Mouse (Mus musculus) CH12.LX (cell line): Measurements from ENCODE around the gene Lce3f. TPM values are rescaled to one million over a fixed set of nuclear protein-coding genes. Genes with fewer than 3 reads are reported as not detected.

Source experiments
- DNase-seq: peaks from one replicate; pipeline ENCODE4 v3.0.0-alpha.2; 2013; ENCODE audit errors: extremely low read depth
- H3K27ac ChIP-seq: 2 replicates; pipeline ENCODE4 v1.5.1; 2012; ENCODE audit warnings: low read depth, mild to moderate bottlenecking, control low read depth, moderate library complexity; ENCODE audit not compliant: insufficient read depth
- H3K27me3 ChIP-seq: replicated peaks from 2 replicates; pipeline ENCODE3; 2012; ENCODE audit warnings: inconsistent platforms
- H3K36me3 ChIP-seq, 2 experiments: replicated peaks in 1 of 2; 2 replicates each; pipeline versions ENCODE3 to v1.6.1; 2012; ENCODE audit warnings: inconsistent platforms in 1 of 2, low read length in 1 of 2, mild to moderate bottlenecking in 1 of 2, mixed read lengths in 1 of 2, moderate library complexity in 1 of 2; ENCODE audit not compliant: control insufficient read depth in 1 of 2, insufficient read depth in 1 of 2
- H3K4me1 ChIP-seq, 2 experiments: 2 replicates each; pipeline ENCODE4 v1.6.1; 2012; ENCODE audit warnings: inconsistent platforms in 1 of 2, moderate library complexity in 1 of 2; ENCODE audit not compliant: insufficient read depth in 2 of 2, control insufficient read depth in 1 of 2
- H3K4me2 ChIP-seq: 2 replicates; pipeline ENCODE4 v1.6.1; 2012; ENCODE audit warnings: low read depth, mild to moderate bottlenecking, control low read depth; ENCODE audit not compliant: poor library complexity, insufficient read depth, severe bottlenecking
- H3K4me3 ChIP-seq, 3 experiments: fragments of 150-350 bp in 1 of 3; sonication (generic) in 1 of 3; replicated peaks in 1 of 3; 2 replicates each; pipeline versions ENCODE3 to v1.5.1; 2011 to 2012; ENCODE audit warnings: low read depth in 2 of 3, low read length in 2 of 3, mild to moderate bottlenecking in 2 of 3, moderate library complexity in 2 of 3, control low read depth in 1 of 3, improper control_type of control experiment in 1 of 3, inconsistent platforms in 1 of 3, mixed read lengths in 1 of 3; ENCODE audit not compliant: poor library complexity in 1 of 3
- H3K79me2 ChIP-seq: replicated peaks from 2 replicates; pipeline ENCODE4 v1.6.1; 2012; ENCODE audit warnings: mild to moderate bottlenecking, moderate library complexity; ENCODE audit not compliant: control insufficient read depth, poor library complexity, insufficient read depth, severe bottlenecking; ENCODE audit errors: extremely low read depth
- H3K9ac ChIP-seq: 2 replicates; pipeline ENCODE4 v1.6.1; 2012; ENCODE audit warnings: low read depth, mild to moderate bottlenecking, control low read depth, moderate library complexity; ENCODE audit not compliant: insufficient read depth
- H3K9me3 ChIP-seq: replicated peaks from 2 replicates; pipeline ENCODE3; 2012; ENCODE audit warnings: low read length, inconsistent platforms, mixed read lengths
- BHLHE40 ChIP-seq: IDR thresholded peaks from 2 replicates; pipeline ENCODE4 v1.6.1; 2011; ENCODE audit warnings: mild to moderate bottlenecking, low read depth, low read length, improper control_type of control experiment
- CHD1 ChIP-seq: IDR thresholded peaks from 2 replicates; pipeline ENCODE4 v1.6.1; 2012; ENCODE audit warnings: low read depth, low read length, improper control_type of control experiment, inconsistent platforms
- CHD2 ChIP-seq: IDR thresholded peaks from 2 replicates; pipeline ENCODE4 v1.6.1; 2011; ENCODE audit warnings: low read length, improper control_type of control experiment
- CTCF ChIP-seq, 2 experiments: IDR thresholded peaks in 1 of 2; conservative IDR thresholded peaks in 1 of 2; 2 replicates each; pipeline ENCODE4 v1.5.1; 2011 to 2012; ENCODE audit warnings: low read depth in 2 of 2, low read length in 2 of 2, improper control_type of control experiment in 1 of 2, inconsistent platforms in 1 of 2, mild to moderate bottlenecking in 1 of 2, moderate library complexity in 1 of 2
- E2F4 ChIP-seq: IDR thresholded peaks from 2 replicates; pipeline ENCODE4 v1.6.1; 2011; ENCODE audit warnings: low read depth, low read length, improper control_type of control experiment; ENCODE audit not compliant: insufficient replicate concordance
- ELF1 ChIP-seq: IDR thresholded peaks from 2 replicates; pipeline ENCODE4 v1.6.1; 2014; ENCODE audit warnings: low read depth, mild to moderate bottlenecking, inconsistent platforms, low read length, improper control_type of control experiment
- HCFC1 ChIP-seq: IDR thresholded peaks from 2 replicates; pipeline ENCODE4 v1.6.1; 2012; ENCODE audit warnings: low read depth, mild to moderate bottlenecking, inconsistent platforms, low read length, improper control_type of control experiment
- IRF4 ChIP-seq: IDR thresholded peaks from 2 replicates; pipeline ENCODE4 v1.6.1; 2014; ENCODE audit warnings: low read depth, mild to moderate bottlenecking, inconsistent platforms, low read length, improper control_type of control experiment
- MAZ ChIP-seq: IDR thresholded peaks from 2 replicates; pipeline ENCODE4 v1.6.1; 2012; ENCODE audit warnings: low read depth, mild to moderate bottlenecking, inconsistent platforms, low read length, improper control_type of control experiment, moderate library complexity
- MYC ChIP-seq: IDR thresholded peaks from 2 replicates; pipeline ENCODE4 v1.6.1; 2011; ENCODE audit warnings: low read depth, mild to moderate bottlenecking, improper control_type of control experiment, low read length
- NELFE ChIP-seq: IDR thresholded peaks from 2 replicates; pipeline ENCODE4 v1.6.1; 2011; ENCODE audit warnings: low read depth, low read length, improper control_type of control experiment
- NRF1 ChIP-seq: IDR thresholded peaks from 2 replicates; pipeline ENCODE4 v1.6.1; 2014; ENCODE audit warnings: low read depth, mild to moderate bottlenecking, inconsistent platforms, low read length, improper control_type of control experiment, moderate library complexity
- PAX5 ChIP-seq: IDR thresholded peaks from 2 replicates; pipeline ENCODE4 v1.6.1; 2012; ENCODE audit warnings: low read length, inconsistent platforms, mixed read lengths
- POLR2AphosphoS2 ChIP-seq: IDR thresholded peaks from 2 replicates; pipeline ENCODE4 v1.6.1; 2011; ENCODE audit warnings: low read depth, low read length, improper control_type of control experiment
- SMC3 ChIP-seq: IDR thresholded peaks from 2 replicates; pipeline ENCODE4 v1.6.1; 2011; ENCODE audit warnings: low read depth, low read length, improper control_type of control experiment
- TBP ChIP-seq: conservative IDR thresholded peaks from 2 replicates; pipeline ENCODE4 v1.6.1; 2011; ENCODE audit warnings: low read depth, low read length, improper control_type of control experiment
- UBTF ChIP-seq: IDR thresholded peaks from 2 replicates; pipeline ENCODE4 v1.6.1; 2012; ENCODE audit warnings: low read depth, mild to moderate bottlenecking, inconsistent platforms, low read length, improper control_type of control experiment, moderate library complexity
- USF1 ChIP-seq: IDR thresholded peaks from 2 replicates; pipeline ENCODE4 v1.6.1; 2014; ENCODE audit warnings: low read depth, mild to moderate bottlenecking, inconsistent platforms, low read length, improper control_type of control experiment
- ZKSCAN1 ChIP-seq: IDR thresholded peaks from 2 replicates; pipeline ENCODE4 v1.6.1; 2012; ENCODE audit warnings: low read depth, inconsistent platforms, low read length, improper control_type of control experiment, borderline replicate concordance
- ZMIZ1 ChIP-seq: IDR thresholded peaks from 2 replicates; pipeline ENCODE4 v1.6.1; 2012; ENCODE audit warnings: low read depth, mild to moderate bottlenecking, inconsistent platforms, low read length, improper control_type of control experiment
- ZNF384 ChIP-seq: IDR thresholded peaks from 2 replicates; pipeline ENCODE4 v1.6.1; 2012; ENCODE audit warnings: low read depth, low read length, improper control_type of control experiment, inconsistent platforms
- dilution Hi-C: fragments of 300-500 bp; cut with MboI; formaldehyde crosslinking; loops from 2 replicates; pipeline ENCODE4 v1.14.3; 2020; ENCODE audit warnings: low sequenced_read_pairs; ENCODE audit not compliant: extremely low pct_unique_long_range_greater_than_20kb, extremely low pct_ligation_motif_present
- in situ Hi-C: fragments of 300-500 bp; cut with MboI; formaldehyde crosslinking; loops from 3 replicates; pipeline ENCODE4 v1.14.3; 2019; ENCODE audit warnings: low sequenced_read_pairs, low pct_ligation_motif_present, low pct_unique_long_range_greater_than_20kb, mixed read lengths
- polyA plus RNA-seq: library from polyadenylated mRNA; unstranded; fragments of >175 nt; gene quantifications from 2 replicates; pipeline ENCODE4 v1.2.1, GENCODE M21; 2012; ENCODE audit warnings: low read depth; ENCODE audit not compliant: insufficient read length
- total RNA-seq, 2 experiments: library from RNA; depleted of rRNA; stranded (reverse); fragments of 300-350 nt in 1 of 2; fragments of >200 nt in 1 of 2; gene quantifications; 2 replicates each; pipeline ENCODE4 v1.2.3; 2012 to 2014

The Lce3f gene
- total and polyA plus RNA-seq, 3 experiments, result not detected

DNA sequence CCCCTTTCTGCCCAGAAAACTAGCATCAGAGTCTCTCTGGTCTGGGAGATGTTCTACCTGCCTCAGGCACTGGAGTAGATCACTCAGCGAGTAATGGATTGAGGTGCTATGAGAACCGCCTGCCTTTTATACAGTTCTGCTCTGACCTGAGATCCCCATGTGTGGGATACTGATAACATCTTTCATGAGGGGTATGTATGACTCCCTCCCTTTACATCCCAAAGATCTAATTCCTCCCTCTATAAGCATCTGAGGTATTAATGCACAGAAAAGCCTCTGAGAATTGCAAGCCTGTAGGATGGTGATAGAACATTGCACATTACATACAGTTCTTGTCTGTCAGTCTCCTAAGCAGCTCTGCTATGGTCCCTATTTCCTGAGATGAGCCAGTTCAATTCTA, 26.9 kb downstream of the Lce3f start, which contains the start of gene Lce1m:
Gene Lce1m (minus strand): TSS at position 101 of the 400 bp plus-strand sequence.
- Histone ChIP-seq H3K4me3 (no peak within 1 kb of the TSS), H3K79me2 (no peaks in the 10 kb centered on the region), H3K4me1 (peaks cover 0 to 11% of the 10 kb centered on the region in 2 experiments; a peak in 2 of 4 replicates), H3K4me2 (no peak within 1 kb of the TSS), H3K9ac (no peak within 1 kb of the TSS), H3K27ac (no peak within 1 kb of the TSS), H3K9me3 (no peaks in the 10 kb centered on the region), H3K27me3 (no peaks in the 10 kb centered on the region), H3K36me3 (no peaks in the 10 kb centered on the region)
- no peak for TF ChIP-seq NELFE
- TF ChIP-seq ZMIZ1, result no peak
- no peak for TF ChIP-seq PAX5
- no peak for TF ChIP-seq USF1
- no peak for TF ChIP-seq POLR2AphosphoS2
- no peak for TF ChIP-seq HCFC1
- TF ChIP-seq BHLHE40, result no peak
- in situ Hi-C loops (no loop called here), dilution Hi-C loops (no loop called here)
- DNase-seq, result no peak

GRCm38 (mm10) chr3:93021171-93021570, 29.1 kb downstream of the Lce3f start:
- dilution Hi-C loops, result no loop called here
- Histone ChIP-seq H3K4me1 (peaks cover 0 to 7% of the 10 kb centered on the region in 2 experiments; a peak in 2 of 4 replicates), H3K36me3 (no peaks in the 10 kb centered on the region), H3K4me2 (no peak overlapping the region), H3K27ac (no peak overlapping the region), H3K79me2 (no peaks in the 10 kb centered on the region), H3K27me3 (no peaks in the 10 kb centered on the region), H3K9me3 (no peaks in the 10 kb centered on the region), H3K4me3 (no peak overlapping the region), H3K9ac (no peak overlapping the region)
- DNase-seq, result no peak
- in situ Hi-C loops, result no loop called here
- TF ChIP-seq BHLHE40 (no peak), ZKSCAN1 (no peak), CHD2 (no peak), ZMIZ1 (no peak), NRF1 (no peak), IRF4 (no peak), CTCF (conservative IDR thresholded peaks at IDR 0.05 in 1 of 2, IDR thresholded peaks at IDR 0.05 in 1 of 2; ENCODE audit: low read depth in 2 of 2, low read length in 2 of 2) (no peak), MYC (no peak), E2F4 (no peak), ZNF384 (no peak), ELF1 (no peak), UBTF (no peak), PAX5 (no peak), CHD1 (no peak), POLR2AphosphoS2 (no peak), MAZ (no peak), SMC3 (no peak), TBP (no peak)
